Mouse (Mus musculus) erythroblast, embryonic 14.5 days (primary cell): ENCODE results near the gene Ano4.

ENCODE experiments used
- GATA1 ChIP-seq: IDR thresholded peaks from 2 replicates; pipeline ENCODE4 v1.6.1; 2012; ENCODE audit warnings: low read length, inconsistent platforms, mixed read lengths
- TAL1 ChIP-seq: IDR thresholded peaks from 3 replicates; pipeline ENCODE4 v1.6.1; 2012; ENCODE audit warnings: low read length, inconsistent platforms, mixed read lengths

DNA sequence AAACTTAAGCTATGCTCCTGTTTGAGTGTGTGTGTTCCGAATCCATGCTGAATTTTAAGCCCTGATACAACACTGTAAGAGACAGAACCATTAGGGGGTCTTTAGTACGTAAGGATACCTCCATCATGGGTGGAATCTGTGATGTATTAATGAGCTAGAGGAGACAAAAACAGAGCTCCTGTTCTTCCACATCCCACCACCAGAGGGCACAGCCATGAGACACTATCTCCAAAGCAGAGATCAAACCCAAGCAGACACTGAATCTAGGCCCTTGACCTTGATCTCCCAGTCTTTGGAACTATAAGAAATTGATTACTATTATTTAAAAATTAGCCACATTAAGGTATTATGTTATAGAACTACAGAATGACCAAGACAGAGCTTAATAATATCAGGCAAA, 138.7 kb downstream of the Ano4 start:
- TF ChIP-seq TAL1 (no peak), GATA1 (no peak)
